Mouse (Mus musculus): ENCODE data around the gene Tma7.

Gene Tma7

DNA sequence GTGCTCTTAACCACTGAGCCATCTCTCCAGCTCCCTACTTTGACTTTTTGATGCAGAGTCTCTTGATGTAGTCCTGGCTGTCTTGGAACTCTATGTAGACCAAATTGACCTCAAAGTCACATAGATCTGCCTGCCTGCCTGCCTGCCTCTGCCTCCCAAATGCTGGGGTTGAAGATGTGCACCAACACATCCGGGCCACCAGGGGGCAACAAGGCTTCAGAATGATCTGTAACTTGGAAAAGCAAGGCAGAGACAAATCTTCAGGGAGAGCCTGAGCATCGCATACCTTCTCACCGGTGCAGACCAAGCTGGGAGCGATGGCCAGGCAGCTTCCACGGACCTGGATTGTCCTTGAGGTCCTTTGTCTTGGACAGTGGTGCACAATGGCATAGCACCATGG is 36.1 kb downstream of the Tma7 start:
- DNase-seq (ENCODE audit: extremely low read depth, low read depth), result no peak

DNA sequence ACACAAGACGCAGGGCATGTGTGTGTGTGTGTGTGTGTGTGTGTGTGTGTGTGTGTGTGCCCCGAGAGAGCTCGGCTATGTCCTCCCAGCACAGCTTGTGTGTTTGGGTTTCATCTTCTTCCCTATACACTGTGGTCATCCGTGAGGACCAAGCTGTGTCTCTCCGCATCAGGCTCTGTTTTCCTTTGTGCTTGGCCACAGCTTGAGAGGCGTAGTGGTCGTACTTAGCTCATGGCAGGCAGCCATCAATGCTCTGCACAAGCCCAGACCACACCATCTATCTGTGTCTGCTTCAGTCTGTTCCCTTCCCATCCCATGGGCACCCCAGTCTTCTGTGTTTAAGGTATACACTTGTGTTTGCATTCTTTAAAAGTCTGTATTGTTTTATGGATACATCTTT is 41.0 kb downstream of the Tma7 start:
- DNase-seq (ENCODE audit: extremely low read depth, low read depth), result no peak

DNA sequence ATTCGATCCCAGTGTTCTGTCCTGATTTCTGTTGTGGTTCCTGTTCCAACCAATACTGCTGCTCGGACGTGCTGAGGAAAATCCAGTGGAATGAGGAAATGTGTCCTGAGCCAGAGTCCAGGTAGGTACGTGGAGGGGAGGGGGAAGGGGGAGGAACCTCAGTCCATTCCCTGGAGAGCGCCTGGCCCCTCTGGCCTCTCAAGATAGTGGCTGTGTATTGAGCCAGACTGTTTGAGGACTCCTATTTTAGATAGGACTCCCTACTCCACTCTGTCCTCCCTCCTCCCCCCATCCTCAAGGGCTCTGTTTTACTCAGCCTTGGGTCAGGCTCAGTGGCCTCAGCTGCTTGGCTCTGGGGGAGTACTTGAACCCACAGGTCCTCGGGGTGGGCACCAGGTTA is 41.5 kb downstream of the Tma7 start:
- no peak for DNase-seq (ENCODE audit: extremely low read depth, low read depth)

DNA sequence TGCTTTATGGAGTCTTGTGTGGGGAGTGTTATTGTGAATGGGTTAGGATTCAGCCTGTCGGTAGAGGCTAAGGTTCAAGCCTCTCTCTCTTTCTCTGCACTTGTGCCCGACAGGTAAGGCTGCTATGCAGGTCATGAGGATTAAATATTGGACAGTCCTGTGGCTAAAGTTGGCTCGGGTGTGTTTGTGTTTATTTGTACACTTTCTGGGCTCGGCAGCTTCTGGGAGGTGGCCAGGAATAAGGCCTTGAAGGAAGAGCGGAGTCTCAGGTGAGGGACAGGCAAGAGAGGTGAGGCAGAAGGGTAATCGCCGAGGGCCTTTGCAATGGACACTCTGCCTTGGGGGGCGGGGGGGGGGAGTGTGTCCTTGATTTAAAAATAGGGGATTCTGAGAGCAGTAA is 42.2 kb downstream of the Tma7 start:
- DNase-seq (ENCODE audit: extremely low read depth, low read depth), result no peak

DNA sequence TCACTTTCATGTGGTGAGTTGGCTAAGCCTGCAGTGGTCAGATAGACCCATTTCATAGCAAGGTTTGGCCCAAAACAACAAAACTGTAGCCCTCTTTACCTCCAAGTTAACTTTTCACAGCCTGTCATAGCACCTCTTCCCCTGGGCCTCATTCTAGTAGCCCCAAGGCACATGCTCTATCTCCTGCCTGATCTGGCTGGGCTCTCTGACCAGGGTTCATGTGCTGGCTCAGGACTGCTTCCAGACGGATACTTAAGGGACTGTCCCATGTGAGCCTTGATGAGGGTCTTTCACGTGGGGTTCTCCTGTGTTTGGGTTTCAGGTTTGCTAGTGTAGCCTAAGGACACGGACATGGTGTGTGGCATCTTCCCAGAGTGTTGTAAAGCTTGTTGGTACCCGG is 42.7 kb downstream of the Tma7 start:
- DNase-seq (ENCODE audit: extremely low read depth, low read depth), result no peak

DNA sequence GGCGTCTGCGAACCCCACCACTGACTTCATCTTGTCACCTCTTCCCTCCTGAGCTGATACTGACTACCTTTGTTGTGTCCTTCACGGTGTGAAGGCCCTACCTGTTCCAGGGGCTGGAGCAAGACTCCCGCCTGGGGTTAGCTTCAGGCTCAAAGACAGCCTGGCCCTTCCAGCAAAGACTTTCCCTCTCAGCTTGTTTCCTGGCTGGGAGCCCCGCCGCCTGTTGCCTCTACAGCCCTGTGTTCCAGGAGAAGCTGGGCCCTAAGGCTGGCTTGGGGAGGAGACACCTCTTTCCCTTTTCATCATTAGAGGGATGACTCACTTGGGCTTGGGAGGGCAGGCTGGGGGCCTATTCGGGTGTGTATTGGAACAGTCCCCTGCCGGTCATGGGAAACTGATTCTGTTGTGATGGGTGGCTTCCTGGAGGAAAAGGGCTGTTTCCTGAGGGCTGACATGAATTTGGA is 43.5 kb downstream of the Tma7 start:
- DNase-seq (ENCODE audit: extremely low read depth, low read depth), result no peak

DNA sequence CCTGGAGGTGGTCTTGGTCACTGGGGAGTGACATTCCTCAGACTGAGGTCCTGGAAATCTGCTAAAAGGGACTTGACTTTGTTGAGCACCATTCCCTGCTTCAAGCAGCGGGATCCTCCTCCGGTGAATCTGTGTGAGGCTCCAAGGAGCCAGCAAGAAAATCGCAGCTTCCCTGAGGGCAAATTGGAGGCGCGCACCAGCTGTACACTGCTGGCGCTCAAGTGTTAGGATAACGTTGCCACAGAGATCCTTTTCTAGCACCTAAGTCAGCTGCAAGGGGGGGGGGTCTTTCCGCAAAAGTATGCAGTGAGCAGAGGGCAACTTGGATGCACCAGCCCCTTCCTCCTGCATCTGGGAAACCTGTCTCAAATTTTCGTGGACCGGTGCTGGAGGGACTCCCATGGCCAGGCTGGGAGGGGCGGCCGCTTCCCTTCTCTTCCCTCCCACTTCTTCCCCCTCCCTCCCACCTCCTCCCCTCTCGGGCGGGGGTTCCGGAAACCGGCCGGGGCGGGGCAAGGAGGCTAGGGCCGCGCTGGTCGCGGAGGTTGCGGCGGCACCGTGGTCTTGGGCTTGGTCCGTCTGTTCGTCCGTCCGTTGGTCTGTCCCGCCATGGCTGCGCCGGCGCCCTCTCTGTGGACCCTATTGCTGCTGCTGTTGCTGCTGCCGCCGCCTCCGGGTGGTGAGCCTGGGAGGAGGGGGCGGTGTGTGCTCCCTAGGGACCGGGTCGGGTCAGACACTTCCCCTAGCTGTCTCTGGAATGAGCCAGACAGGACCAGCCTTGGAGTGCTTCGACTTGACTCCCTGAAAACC is 44.1 kb downstream of the Tma7 start, which contains the start of gene Shisa5:
Shisa5 (plus strand) TSS at position 480 of the 810 bp plus-strand sequence.
- DNase-seq (ENCODE audit: extremely low read depth, low read depth), result no peak

DNA sequence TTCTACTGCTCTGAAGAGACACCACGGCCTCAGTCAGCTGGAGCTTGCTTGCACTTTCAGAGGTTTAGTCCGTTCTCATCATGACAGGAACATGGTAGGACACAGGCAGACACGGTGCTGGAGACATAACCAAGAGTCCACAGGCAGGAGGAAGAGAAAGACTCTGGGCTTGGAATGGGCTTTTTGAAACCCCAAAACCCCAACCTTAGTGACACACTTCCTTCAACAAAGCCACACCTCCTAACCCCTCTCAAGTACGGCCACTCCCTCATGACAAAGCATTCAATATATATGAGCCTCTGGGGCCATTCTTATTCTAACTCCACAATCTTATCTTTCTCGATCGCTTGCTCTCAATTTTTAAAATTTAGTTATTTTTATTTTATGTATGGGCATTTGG is 50.0 kb downstream of the Tma7 start:
- no peak for DNase-seq (ENCODE audit: extremely low read depth, low read depth)

DNA sequence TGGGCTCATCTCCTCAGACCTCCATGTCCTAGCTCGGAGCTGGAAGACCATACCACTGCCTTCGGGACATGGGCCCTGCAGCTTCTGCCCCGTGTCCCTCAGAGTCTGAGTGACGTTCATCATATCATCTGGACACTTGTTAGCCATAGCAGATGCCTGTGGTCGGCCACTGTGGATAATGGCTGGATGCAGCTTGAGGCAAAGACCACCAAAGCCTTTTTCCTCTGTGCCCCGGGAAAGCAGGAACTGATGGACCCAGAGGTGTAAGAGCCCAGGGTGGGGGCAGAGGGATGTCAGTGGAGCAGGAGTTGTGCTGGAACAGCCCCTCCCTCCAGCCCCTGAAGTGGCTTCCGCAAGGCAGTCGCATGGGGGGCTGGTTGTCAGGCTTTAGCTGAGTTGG is 50.7 kb downstream of the Tma7 start:
- no peak for DNase-seq (ENCODE audit: extremely low read depth, low read depth)

DNA sequence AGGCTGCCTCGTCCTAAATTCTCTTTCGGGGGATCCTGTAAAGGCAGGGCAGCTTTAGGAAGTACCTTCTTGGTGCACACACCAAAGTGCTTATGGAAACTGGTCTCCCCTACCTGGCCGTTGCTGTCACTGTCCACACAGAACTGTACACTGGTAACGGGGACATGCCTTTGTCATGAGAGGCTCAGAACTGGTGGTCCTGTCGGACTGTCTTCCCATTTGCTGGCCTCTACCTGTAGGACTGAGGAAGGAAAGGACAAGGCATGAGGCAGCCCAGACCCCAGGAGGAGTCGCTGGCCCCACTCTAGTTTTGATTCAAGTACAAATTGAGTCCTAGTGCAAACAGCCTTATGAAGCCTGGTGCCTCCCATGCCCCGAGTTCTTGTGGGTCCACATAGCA is 51.4 kb downstream of the Tma7 start:
- no peak for DNase-seq (ENCODE audit: extremely low read depth, low read depth)

DNA sequence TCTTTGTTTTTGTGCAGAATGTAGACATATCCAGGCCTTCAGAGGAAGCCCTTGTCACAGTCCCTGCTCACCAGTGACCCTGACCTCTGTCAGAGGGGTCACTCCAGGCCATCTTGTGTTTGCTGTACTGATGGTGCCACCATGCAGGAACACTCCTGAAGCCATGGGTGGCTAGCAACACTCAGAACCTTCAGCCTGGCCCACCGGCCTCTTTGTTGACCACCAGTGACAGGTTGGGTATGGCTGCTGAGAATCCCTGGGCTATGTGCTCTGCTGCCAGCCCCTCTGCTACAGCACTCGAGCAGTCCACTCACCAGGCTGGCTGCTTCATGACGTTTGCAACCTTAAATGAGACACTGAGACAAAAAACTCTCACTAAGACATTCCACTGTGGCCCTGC is 52.1 kb downstream of the Tma7 start:
- no peak for DNase-seq (ENCODE audit: extremely low read depth, low read depth)

DNA sequence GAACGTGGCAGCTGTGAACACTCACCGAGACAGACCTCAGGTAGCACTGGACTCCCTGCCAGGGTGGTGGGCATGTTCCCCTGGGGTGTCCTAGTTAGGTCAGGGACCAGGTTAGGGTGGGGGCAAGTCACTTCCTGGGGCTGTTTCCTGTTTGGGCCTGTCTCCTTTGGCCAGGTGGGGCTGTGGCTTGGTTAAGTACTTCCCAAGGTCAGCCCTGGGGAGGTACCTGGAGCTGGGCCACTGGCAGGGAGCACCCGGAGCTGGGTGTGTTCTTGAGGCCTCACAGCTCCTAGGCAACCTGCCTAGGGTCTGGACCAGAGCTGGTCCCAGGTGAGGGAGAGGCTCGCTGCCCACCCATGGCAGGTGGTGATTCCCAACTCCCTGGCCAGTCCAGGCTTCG is 53.5 kb downstream of the Tma7 start:
- DNase-seq (ENCODE audit: extremely low read depth, low read depth), result no peak

DNA sequence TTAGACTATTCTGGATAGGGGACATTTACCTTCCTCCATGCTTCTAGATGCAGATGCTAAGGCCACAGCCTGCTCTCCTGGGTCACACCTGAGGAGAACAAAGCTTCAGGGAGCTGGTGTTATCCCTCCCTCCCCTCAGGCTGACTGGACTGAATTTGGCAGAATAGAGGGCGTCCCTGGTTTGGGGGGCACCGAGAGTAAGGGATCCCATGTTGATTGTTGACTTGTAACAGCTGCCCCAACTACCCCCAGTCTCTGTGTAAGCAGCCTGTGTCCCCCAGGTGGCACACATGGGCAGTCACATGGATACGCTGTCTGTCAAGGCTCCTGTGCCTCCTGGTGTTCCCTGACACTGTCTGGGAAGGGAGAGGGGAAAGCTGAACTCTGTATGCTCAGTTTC is 54.0 kb downstream of the Tma7 start:
- no peak for DNase-seq (ENCODE audit: extremely low read depth, low read depth)

DNA sequence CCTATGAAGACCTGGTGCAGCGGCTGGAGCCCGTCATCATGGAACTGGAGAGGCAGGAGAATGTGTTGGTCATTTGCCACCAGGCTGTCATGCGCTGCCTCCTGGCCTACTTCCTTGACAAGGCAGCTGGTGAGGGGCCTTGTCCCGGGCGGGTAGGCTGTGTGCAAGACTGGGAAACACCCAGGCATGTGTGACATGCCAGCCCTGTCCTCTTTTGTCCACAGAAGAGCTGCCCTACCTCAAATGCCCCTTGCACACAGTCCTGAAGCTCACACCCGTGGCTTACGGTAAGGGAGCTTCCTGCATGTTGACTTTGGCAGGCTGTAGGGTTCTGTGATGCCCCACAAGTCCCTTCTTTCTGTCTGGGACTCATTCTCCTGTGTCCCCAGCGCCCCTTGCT is 54.9 kb downstream of the Tma7 start:
- DNase-seq (ENCODE audit: extremely low read depth, low read depth), result no peak
